ENCODE assay signal across 9 mouse cellular contexts in genomic region chr5:54180640-54181326, GRCm38 (mm10).
DNase-seq lines count a peak whose midpoint lies in the region; ATAC-seq and TF ChIP-seq lines count a peak whose summit lies in the region.
"Had no signal": no experiment of that assay in that cellular context is flagged by ENCODE, and none has a peak within 500 bp of the region (broad histone marks: within the 10 kb centered on the region; RNA-seq: fewer than 3 reads in every experiment).

No protein-coding gene starts in this region.

- H3K4me2 ChIP-seq in limb, embryonic 12.5 days = peak overlapping the region; percentile 24
- peak overlapping the region; percentile 54 for H3K4me2 ChIP-seq in forebrain, embryonic 13.5 days
- H3K4me2 ChIP-seq in limb, embryonic 13.5 days (replicated peaks) = peak overlapping the region; percentile 43
- peak overlapping the region; percentile 44 for H3K4me2 ChIP-seq in neural tube, embryonic 15.5 days
- no peak overlapping the region for H3K4me2 ChIP-seq in kidney, embryonic 16.5 days (replicated peaks; ENCODE audit: low read depth, low read length)

- H3K27me3 ChIP-seq in limb, embryonic 12.5 days = peaks cover 11% of the 10 kb centered on the region
- peaks cover 30% of the 10 kb centered on the region; the same call in 1 of the 2 replicates for H3K27me3 ChIP-seq in limb, embryonic 10.5 days (ENCODE audit: low read depth, poor library complexity, severe bottlenecking)
- H3K27me3 ChIP-seq in forebrain, embryonic 13.5 days = no peaks in the 10 kb centered on the region
- peaks cover 30% of the 10 kb centered on the region for H3K27me3 ChIP-seq in limb, embryonic 13.5 days
- H3K27me3 ChIP-seq in neural tube, embryonic 15.5 days (replicated peaks) = no peaks in the 10 kb centered on the region
- no peaks in the 10 kb centered on the region for H3K27me3 ChIP-seq in kidney, embryonic 16.5 days (ENCODE audit: insufficient read depth, low read length)

- no peak overlapping the region for H3K27ac ChIP-seq in limb, embryonic 12.5 days
- no peak overlapping the region; the same call in 1 of the 2 replicates for H3K27ac ChIP-seq in limb, embryonic 10.5 days
- no peak overlapping the region for H3K27ac ChIP-seq in forebrain, embryonic 13.5 days
- no peak overlapping the region for H3K27ac ChIP-seq in limb, embryonic 13.5 days
- H3K27ac ChIP-seq in neural tube, embryonic 15.5 days (replicated peaks) = peak overlapping the region; percentile 38
- no peak overlapping the region for H3K27ac ChIP-seq in kidney, embryonic 16.5 days (ENCODE audit: low read length)
- H3K27ac ChIP-seq in left cerebral cortex, adult 2 months = no peak overlapping the region
- H3K27ac ChIP-seq: kidney, postnatal 0 days had no signal

- H3K9me3 ChIP-seq in limb, embryonic 12.5 days = no peaks in the 10 kb centered on the region
- no peaks in the 10 kb centered on the region for H3K9me3 ChIP-seq in limb, embryonic 10.5 days (replicated peaks)
- H3K9me3 ChIP-seq in forebrain, embryonic 13.5 days (replicated peaks) = no peaks in the 10 kb centered on the region
- H3K9me3 ChIP-seq in limb, embryonic 13.5 days = no peaks in the 10 kb centered on the region
- H3K9me3 ChIP-seq in neural tube, embryonic 15.5 days (replicated peaks) = no peaks in the 10 kb centered on the region
- H3K9me3 ChIP-seq in kidney, embryonic 16.5 days (ENCODE audit: low read length) = no peaks in the 10 kb centered on the region

- DNase-seq in limb, embryonic 10.5 days (ENCODE audit: low spot score) = no peak
- no peak for DNase-seq in right cerebral cortex, adult 18-20 months
- DNase-seq in left cerebral cortex, adult 2 months (ENCODE audit: extremely low spot score in 1 of 2, low spot score in 2 of 2) = no peak

- intact Hi-C loops in left cerebral cortex, adult 2 months (cut with DNase I) = no loop called here

- peaks cover 13% of the 10 kb centered on the region for H3K4me1 ChIP-seq in limb, embryonic 12.5 days (replicated peaks)
- H3K4me1 ChIP-seq in limb, embryonic 10.5 days = peaks cover 23% of the 10 kb centered on the region
- peaks cover 20% of the 10 kb centered on the region for H3K4me1 ChIP-seq in forebrain, embryonic 13.5 days
- peaks cover 25% of the 10 kb centered on the region for H3K4me1 ChIP-seq in limb, embryonic 13.5 days
- peaks cover 26% of the 10 kb centered on the region for H3K4me1 ChIP-seq in neural tube, embryonic 15.5 days
- H3K4me1 ChIP-seq in kidney, embryonic 16.5 days (ENCODE audit: insufficient read depth, low read length) = no peaks in the 10 kb centered on the region; the same call in 1 of the 2 replicates

- no peak for ATAC-seq in limb, embryonic 12.5 days (ENCODE audit: insufficient number of reproducible peaks, insufficient read depth, low FRiP score, low TSS enrichment, low read depth)
- peak; percentile 45; the same call in 1 of the 2 replicates for ATAC-seq in forebrain, embryonic 13.5 days
- no peak for ATAC-seq in limb, embryonic 13.5 days (ENCODE audit: low FRiP score, low read depth)
- ATAC-seq in neural tube, embryonic 15.5 days (ENCODE audit: low FRiP score) = no peak
- no peak for ATAC-seq in kidney, embryonic 16.5 days (ENCODE audit: low FRiP score, low TSS enrichment)

- TF ChIP-seq CTCF in left cerebral cortex, adult 2 months (IDR thresholded peaks at IDR 0.05) = no peak

- no peaks in the 10 kb centered on the region for H3K36me3 ChIP-seq in limb, embryonic 12.5 days
- no peaks in the 10 kb centered on the region for H3K36me3 ChIP-seq in limb, embryonic 10.5 days
- no peaks in the 10 kb centered on the region for H3K36me3 ChIP-seq in forebrain, embryonic 13.5 days (ENCODE audit: poor library complexity, severe bottlenecking)
- no peaks in the 10 kb centered on the region for H3K36me3 ChIP-seq in limb, embryonic 13.5 days
- H3K36me3 ChIP-seq in neural tube, embryonic 15.5 days = no peaks in the 10 kb centered on the region
- no peaks in the 10 kb centered on the region for H3K36me3 ChIP-seq in kidney, embryonic 16.5 days (ENCODE audit: insufficient read depth, low read length)

- H3K9ac ChIP-seq in limb, embryonic 12.5 days (replicated peaks) = no peak overlapping the region
- no peak overlapping the region for H3K9ac ChIP-seq in forebrain, embryonic 13.5 days
- no peak overlapping the region for H3K9ac ChIP-seq in limb, embryonic 13.5 days
- H3K9ac ChIP-seq in neural tube, embryonic 15.5 days (replicated peaks) = no peak overlapping the region
- no peak overlapping the region for H3K9ac ChIP-seq in kidney, embryonic 16.5 days (replicated peaks; ENCODE audit: low read length)

- WGBS in limb, embryonic 12.5 days = 52% methylated on average over 10 of the region's 10 CpGs
- WGBS in limb, embryonic 10.5 days = 56% methylated on average over 10 of the region's 10 CpGs
- 31% methylated on average over 10 of the region's 10 CpGs for WGBS in forebrain, embryonic 13.5 days
- WGBS in limb, embryonic 13.5 days = 48% methylated on average over 10 of the region's 10 CpGs
- WGBS in neural tube, embryonic 15.5 days = 25% methylated on average over 10 of the region's 10 CpGs
- 64% methylated on average over 10 of the region's 10 CpGs for WGBS in kidney, embryonic 16.5 days

- H3K4me3 ChIP-seq in limb, embryonic 12.5 days (replicated peaks) = no peak overlapping the region
- no peak overlapping the region for H3K4me3 ChIP-seq in limb, embryonic 10.5 days
- H3K4me3 ChIP-seq in forebrain, embryonic 13.5 days = peak overlapping the region; percentile 24
- H3K4me3 ChIP-seq in limb, embryonic 13.5 days = no peak overlapping the region
- H3K4me3 ChIP-seq in neural tube, embryonic 15.5 days (replicated peaks) = peak overlapping the region; percentile 20; the same call in 1 of the 2 replicates
- H3K4me3 ChIP-seq in kidney, embryonic 16.5 days (ENCODE audit: low read length) = no peak overlapping the region
- H3K4me3 ChIP-seq in left cerebral cortex, adult 2 months = no peak overlapping the region

Comparison
In these comparisons a context has a peak if more than half of its experiments do, and no peak if none do; other contexts are left out.
1. H3K4me3 ChIP-seq: peak in forebrain, embryonic 13.5 days (single experiment) and neural tube, embryonic 15.5 days (single experiment); none in limb, embryonic 12.5 days (single experiment), limb, embryonic 10.5 days (single experiment), limb, embryonic 13.5 days (single experiment), kidney, embryonic 16.5 days (single experiment) and left cerebral cortex, adult 2 months (single experiment).